Mouse (Mus musculus) ovary, adult 18-20 months (tissue): ENCODE data around the gene Cerk.
"Not testable (repeated sequence)": the region's sequence is repeated elsewhere in the genome, so short reads cannot be mapped to it uniquely, and the experiment has no call there.

ENCODE experiments used
- DNase-seq: peaks from one replicate; pipeline ENCODE4 v3.0.0; 2022; ENCODE audit warnings: low spot score, mixed read lengths

The Cerk gene

DNA sequence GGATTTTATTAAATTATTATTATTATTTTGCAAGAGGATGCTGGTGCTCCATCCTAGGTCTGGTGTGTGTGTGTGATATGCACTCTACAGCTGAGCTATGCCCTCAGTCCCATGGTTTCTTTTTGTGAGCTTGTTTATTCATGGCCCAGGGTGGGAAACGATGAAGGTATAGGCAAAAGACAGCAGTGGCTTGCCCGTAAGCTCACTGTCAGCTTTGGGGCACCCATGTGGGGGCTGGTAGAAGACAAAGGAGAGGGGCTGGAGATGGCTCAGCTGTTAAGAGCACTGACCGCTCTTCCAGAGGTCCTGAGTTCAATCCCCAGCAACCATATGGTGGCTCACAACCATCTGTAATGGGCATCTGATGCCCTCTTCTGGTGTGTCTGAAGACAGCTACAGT lies 4.6 kb downstream of the Cerk start:
- not testable (repeated sequence) for DNase-seq

DNA sequence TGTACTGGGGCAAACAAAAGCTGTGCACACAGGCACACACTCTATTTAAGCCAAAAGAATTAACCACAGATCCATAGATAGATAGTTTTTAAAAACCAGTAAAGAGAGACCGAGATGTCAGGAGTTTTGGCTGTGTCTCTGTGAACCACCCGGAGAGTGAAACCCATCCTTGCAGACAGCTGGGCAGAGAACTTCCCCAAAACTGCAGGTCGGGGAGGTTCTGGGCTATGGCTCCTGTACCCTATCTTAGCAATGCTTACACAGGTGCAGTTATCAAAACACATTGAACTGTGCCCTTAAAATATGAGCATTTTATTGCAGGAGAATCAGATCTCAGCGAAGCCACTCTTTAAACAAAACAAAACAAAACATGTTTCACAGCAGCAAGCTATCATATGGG lies 5.5 kb downstream of the Cerk start:
- DNase-seq = no peak

DNA sequence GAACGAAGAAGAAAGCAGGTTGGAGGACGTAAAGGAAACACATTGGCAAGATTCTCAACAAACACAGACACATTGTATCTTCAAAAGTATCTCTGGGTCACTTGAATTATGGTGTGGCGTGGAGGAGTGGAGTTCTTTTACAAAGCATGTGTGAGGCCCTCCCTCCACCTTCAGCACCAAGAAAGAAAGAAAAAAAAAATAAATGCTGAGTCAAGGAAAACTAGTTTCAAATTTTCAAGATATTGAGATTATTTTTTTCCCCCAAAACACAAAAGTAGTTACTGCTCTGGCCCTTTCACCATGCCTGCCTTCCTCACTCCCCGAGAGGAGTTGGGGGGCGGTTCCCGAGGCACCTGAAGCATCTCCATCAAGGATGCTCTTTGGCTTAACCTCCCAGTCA lies 7.3 kb downstream of the Cerk start:
- DNase-seq = no peak

DNA sequence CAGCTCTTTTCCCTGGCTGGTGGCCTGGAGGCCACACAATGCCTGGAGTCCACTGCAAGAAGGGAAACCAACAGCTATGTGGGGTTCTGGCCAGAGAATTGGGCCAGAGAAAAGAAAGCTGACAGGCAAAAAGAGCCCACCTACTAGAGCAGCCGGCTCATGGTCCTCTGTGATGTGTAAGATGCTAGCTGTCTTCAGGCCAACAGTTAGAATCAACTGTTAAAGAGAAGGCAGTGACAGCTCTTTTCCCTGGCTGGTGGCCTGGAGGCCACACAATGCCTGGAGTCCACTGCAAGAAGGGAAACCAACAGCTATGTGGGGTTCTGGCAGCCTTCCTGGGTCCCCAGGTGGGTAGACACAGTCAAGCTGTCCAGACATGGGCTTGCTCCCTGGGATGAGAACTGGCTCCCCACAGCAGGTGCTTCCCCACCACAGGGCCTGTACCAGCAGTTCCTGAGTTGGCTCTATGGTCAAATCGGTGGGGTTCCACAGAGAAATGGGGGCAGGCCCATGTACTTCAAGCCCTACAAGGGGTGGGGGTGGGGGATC lies 8.2 kb downstream of the Cerk start:
- DNase-seq = not testable (repeated sequence)

DNA sequence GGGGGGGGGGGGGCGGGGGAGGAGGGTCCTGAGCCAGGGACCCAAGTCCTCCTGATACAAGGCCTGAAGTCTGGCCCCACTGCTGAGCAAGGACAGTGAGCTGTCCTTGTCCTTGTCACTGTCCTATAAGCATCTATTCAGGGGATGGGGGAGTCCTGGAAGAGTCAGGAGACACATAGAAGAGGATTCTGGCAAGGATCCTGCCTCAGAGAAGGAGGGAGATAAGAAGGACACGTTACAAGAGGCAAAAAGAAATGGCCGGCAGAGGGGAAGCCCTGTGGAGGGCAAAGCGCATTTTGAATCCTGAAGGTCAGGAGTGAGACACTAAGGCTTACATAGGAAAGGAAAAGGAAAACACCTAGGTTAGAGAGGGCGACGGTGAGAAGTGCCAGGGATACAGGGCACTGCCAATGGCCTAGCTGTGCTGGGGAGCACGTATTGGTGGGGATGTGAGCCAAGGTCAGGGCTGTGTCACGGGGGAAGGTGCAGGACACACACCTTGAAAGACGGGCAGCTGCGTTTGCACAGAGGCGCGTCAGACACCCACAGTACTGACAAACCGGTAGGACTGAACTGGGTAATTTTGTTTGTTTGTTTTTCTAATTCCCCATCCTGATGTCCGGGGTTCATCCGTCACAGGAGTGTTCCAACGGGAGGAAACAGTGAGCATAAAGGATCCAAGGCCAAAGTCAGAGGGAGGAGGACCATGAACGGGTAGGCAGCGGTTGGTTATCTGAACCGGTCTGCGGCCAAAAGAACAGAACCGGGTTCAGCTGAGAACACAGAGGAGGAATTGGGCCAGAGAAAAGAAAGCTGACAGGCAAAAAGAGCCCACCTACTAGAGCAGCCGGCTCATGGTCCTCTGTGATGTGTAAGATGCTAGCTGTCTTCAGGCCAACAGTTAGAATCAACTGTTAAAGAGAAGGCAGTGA lies 8.9 kb downstream of the Cerk start:
- DNase-seq = no peak

DNA sequence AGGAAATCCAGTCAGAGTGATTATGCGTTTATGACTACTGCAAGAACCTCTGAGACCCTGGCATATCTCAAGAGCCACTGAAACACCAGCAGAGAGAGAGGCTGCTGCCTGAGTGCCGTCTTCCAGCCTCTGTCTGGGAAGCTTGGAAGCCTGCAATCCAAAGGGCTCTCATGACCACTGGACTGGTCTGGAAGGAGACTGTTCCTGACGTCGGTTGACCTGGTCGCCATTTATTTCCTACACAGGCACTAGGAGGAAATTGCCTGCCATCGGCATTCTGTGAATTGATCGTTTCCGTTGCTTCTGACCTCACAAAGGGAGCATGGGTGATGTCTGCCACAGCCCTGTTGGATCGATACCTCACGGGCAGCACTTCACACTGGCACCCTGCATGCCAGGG lies 9.8 kb downstream of the Cerk start:
- DNase-seq = no peak

DNA sequence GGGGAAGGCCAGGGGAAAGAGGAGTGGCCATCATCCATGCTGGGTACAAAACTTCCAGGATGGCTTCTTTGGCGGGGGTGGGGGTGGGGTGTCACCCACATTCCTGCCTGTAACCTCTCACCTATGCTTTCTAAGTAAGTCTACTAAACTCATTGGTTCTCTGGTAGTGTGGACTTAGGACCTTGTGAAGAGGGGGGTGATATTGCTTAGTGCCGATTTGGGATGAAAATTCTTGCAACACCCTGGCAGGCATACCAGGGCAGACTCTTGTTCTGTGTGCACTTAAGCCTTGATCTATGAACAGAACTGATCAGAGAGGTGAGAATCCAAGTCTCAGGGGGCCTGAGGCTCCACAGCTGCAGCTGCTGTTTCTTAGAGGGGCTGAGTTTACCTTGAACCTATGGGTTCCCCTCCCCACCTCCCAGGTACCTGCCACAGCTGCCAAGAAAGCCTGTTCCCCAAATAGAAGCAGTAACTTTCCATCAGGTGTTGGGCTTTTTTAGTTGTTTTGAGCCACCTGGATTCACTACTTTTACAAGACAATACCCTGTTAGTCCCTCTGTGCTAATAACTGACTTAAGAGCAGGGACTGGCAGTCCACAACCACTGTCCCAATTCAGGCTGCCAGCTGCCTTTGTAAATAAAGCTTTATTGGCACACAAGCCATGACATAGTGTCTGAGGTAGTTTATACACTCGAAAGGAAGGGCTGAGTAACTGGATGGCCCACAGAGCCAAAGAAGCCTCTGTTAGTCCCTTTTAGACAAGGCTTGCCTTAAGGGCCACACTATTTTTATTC lies 10.5 kb downstream of the Cerk start:
- no peak for DNase-seq

DNA sequence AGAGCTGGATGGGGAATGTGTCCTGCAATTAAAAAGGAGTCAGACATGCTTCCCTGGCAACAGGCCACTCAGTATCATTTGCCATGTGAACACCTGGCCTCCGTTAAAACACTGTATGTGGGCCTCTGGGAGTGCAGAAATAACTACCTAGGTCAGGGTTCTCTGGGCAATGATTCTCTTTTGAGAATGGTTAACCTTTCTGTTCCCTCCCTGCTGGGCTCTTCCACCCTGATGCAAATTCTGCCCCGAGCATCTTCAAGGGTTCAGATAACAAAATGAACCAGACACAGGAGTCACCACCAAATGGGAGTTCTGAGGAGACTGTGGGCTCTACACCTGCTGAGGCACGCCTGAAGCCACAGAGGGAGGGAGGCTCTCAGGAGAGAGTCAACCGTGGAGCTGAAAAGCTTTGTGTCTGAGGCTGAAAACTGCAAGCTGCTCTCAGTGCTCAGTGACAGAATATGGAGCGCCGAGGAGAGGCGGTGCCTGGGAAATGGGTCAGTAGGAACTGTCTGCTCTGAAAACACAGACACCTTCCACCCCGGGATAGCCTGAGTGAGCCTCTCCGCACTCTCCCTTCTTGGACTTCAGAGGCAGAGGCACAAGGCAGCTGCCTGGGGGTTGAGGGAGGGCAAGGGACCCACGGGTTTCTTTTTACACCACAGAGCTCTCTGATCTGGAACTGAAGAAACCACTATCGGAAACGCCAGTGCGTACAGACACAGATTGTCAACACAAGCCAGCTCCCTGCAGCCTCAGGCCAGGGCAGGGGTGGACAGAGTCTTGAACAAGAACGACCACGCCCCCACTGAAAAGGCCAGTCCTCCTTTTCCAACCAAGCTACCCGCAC lies 12.6 kb downstream of the Cerk start:
- DNase-seq = no peak

DNA sequence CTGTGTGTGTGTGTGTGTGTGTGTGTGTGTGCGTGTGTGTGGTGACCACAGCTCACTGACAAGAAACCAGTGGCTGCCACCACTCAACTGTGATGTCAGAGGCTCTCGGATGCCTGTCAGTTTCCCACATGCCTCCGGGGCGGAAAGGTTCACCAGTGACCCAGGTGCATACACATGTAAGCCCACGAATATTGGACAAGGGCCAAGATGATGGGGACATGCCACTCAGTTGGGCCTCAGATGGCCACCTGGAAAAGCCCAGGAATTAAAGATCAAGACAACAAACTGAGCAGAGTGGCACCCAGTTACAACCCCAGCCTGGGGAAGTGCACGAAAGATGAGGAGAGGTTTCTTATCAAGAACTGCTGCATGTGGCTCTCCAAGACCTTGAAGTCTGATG lies 13.4 kb downstream of the Cerk start:
- DNase-seq = no peak

DNA sequence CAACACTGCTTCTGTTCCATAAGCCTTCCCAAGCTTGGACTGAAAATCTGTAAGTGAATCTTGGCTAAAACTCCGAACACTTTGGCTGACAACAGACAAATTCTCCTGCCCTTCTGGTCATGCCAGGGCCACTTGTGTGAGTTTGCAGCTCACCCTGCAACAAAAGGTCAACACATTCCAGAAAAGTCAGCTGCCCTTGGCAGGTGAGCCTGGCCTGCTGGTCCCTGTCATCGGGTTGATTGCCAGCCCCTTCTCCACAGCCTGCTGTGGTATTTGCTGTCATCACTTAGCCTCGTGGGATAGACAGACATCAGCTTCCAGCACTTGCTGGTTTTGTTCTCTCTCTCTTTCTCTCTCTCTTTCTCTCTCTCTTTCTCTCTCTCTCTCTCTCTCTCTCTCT lies 13.8 kb downstream of the Cerk start:
- no peak for DNase-seq

DNA sequence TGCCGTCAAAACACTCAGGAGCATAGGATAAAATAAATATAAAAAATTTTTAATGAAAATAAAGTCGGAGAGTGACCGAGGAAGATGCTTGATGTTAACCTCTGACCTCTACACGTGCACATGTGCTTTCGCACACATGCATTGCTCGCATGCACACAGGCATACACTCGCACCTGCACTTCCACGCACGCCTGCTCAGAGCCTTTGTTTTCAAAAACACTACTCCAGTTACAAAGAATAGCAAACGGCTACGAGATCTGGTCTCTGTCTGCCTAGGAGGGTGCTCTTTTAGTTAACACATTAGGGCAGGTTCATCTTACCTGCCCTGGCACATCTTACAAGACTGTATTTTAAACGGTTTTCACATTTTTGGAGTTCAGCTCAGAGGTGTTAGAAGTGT lies 14.6 kb downstream of the Cerk start:
- no peak for DNase-seq

DNA sequence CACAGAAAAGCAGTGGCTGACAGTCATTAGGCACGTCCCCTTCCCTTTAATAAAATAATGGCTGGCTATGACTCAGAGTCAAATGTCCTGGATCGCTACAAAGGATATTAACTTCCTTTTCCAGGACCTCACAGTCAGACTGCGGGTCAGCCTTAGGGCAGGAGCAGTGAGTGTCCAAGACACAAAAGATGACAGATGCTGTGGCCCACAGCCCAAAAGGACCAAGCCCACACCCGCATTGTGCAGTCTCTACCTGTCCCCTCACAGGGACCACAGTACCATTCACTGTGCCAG lies 16.2 kb downstream of the Cerk start:
- no peak for DNase-seq

DNA sequence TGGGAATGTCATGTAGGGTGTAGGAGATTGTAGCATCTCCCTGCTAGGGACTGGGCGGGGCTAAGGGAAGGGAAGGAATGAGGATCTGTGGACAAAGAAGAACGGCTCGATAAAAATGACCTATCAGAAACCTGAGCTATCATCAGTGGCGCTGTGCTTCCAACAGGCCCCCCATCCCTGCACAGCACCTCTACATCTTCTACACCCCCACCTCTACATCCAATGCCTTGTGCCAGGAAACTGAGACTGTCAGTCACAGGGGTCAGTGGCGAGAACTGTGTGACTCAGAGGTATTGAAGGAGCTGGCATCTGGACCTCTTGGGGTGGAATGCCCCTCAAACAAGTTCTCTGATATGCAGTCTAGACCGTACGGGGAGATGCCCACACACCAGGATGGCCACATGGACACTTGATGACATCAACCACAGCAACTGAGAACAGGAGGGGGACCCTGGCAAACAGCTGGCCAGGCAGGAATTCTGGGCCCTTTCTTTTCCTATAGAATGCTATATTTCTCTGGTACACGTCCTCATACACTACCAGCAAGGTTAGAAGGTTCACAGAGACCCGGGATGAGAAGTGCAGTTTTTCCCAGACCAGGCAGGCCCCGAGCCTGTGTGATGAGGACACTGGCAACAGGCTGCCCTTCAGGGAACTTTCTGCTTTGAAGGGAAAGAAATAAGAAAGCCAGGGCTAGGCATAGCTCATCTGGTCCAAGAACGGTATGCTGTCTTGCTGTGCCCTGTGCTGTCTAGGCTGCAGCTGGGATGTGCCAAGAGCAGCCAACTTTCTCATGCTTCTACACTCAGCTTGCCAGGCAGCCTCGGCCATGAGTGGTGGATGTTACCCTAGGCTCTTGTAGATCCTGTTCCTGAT lies 16.8 kb downstream of the Cerk start:
- DNase-seq = no peak

DNA sequence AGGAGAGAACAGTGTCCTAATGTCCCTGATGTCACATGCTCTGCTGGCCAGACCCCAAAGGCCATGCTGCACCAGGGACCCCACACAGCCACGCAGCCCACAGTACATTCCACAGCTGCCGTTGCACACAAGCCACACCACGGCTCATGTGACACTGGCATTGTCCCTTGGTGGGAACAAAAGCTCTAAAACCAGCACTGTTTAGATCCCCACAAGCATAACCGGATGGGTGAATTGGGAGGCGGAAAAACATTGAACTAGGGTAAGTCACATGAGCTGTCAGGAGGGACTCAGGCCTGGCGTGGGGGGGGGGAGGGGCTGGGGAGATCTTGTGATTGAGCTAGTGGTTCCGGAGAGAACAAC lies 17.5 kb downstream of the Cerk start:
- no peak for DNase-seq

DNA sequence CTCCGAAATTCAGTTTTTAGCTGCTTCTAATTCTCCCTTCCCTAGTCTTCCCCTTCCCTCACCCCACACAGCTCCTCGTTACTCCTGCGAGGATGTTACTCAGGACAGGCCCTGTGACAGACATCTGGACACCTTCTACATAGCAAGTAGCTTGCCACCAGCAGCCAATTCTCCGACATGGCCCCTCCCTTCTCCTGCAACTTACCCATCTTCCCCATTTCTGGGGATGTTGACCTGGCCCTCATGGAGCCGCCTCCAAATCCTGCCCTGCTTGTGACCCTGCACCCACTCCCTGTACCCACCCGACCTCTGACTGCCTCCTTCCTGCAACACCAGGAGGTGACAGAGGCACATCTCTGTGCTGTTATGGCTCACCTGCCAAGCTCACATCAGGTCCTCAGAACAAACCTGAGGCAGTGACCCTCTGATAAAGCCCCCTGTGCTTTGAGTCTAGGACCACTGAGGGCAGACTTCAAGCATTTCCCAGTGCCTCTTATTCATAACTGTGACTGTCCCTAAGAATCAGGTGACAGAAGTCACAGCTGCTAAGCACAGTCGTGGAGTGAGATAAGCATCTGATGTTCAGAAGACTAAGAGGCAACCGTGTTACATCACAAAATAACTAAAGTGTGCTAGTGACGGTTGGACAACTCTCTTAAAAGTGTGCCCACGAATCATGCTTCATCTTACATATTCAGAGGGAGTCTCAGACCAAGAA lies 18.0 kb downstream of the Cerk start:
- DNase-seq = no peak

DNA sequence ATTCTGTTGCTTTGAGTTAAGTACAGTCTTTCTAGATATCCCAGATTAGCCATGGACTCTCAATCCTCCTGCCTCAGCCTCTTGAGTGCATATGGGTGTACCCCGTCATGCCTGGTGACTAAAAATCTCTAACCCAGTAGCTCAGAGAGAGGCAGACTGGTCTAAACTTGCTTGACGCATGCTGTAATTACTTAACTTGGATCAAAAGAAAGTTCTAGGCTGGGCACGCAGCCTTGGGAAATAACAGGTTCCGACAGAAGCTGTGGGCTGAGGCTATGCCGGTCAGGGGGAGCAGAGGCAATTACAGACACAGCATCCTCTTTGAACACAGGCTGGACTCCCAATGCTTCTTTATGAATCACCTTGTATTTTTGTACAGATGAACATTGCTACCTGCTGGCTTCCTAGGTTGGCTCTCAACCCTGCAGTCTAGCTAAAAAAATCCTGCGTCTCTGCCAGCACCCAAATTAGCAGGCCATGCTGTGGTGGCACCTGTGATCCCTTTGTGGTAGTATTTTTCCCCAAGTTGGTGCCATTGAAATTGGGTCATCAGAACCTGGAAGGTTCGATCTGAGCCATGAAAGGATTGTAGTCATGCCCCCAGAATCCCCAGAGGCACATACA lies 18.8 kb downstream of the Cerk start:
- DNase-seq = no peak

DNA sequence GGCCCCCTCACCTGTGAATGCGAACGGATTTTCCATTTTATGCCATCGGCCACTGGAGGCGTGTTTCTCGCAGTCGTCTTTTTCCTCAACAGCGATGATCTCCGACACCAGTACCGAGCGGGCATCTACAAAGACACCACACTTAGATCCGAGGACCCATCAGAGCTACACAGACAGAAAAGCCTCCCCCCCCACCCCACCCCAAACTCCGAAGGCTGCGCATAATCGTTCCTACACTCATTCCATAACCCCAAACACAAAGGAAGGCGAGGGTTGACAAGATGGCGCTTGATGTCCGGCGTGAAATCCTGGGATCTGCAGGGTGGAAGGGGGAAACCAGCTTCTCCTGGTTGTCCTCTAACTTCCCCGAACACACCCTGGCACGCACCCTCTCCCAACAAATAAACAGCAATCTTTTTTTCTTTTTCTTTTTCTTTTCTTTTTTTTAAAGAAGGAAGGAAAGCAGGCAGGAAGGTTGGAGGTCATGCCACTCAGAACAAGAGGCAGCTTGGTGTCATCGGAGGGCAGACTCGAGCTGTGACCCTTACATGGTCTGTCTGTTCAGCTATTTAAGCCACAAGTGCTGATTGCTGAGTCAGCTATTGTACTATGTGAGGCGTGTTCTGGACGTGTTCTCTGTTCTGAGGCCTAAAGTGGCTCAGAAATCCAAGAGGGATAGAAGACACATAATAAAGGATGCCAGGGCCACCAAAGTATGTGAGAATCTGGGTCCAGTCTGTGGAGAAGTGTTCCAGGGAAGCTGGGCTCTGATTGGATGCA lies 19.9 kb downstream of the Cerk start:
- DNase-seq = no peak

DNA sequence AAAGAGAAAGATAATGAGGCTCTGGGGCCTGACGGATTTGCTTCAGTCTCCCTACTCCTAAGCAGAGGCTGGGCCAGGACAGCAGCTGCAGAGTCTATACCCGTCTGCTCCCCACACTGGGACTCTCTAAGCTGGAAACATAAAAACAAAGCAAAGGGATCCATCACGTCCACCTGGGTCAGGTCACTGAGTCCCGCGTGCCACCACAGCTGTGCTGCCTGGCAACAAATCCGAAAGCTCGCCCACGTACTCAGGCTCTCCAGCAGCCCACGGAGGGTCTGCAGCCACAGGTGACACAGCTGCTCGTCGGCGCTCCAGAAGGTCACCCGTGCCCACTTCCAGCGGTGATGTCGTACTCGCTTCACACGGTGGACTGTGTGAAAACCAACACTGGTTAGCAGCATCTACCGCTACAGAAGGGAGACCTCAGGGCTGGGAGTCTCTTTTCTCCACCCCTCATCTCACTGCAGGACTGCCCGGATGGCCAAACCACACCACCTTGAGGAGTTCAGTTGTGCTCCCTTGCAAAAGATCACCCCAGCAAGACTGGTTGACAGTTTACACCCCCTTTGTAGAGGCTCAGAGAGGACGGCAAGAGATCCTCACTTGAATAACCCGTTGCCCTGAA lies 21.1 kb downstream of the Cerk start:
- DNase-seq = no peak

DNA sequence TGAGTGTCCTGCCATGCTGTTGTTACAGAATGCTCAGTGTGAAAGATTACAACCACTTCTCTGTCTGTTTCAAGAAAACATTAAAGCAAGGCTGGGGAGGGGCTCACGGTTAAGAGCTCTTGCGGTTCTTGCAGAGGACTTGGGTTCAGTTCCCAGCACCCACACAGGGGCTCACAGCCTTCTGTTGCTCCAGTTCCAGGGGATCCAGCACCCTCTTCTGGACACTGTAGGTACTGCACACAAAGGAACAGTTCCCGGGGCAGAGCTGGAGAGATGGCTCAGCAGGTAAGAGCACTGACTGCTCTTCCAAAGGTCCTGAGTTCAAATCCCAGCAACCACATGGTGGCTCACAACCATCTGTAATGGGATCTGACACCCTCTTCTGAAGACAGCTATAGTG lies 24.1 kb downstream of the Cerk start:
- not testable (repeated sequence) for DNase-seq
